Mouse (Mus musculus) kidney, postnatal 10 days (tissue): ENCODE results near the gene Sult1a1.

ENCODE experiments used
- DNase-seq: peaks from one replicate; pipeline ENCODE4 v3.0.0; 2021; ENCODE audit warnings: mixed read lengths

Gene Sult1a1

DNA sequence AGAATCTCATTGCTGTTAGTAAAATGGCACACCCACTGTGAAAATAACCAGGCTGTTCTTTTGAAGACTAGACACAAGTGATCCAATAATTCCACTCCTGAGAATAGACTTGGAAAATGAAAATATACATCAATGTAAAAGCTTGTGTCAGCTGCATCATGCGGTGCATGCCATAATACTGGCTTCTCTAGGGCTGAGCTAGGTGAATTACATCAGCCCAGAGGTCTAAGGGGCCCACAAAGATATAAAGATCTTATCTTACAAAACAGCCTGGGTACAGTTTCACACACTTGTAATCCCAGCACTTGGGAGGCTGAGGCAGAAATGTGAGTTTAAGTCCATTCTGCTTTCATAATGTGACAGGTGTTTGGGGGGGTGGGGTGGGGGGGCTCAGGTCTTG, 18.7 kb downstream of the Sult1a1 start:
- no peak for DNase-seq

GRCm38 (mm10) chr7:126655695-126656094, 20.5 kb downstream of the Sult1a1 start:
- no peak for DNase-seq

DNA sequence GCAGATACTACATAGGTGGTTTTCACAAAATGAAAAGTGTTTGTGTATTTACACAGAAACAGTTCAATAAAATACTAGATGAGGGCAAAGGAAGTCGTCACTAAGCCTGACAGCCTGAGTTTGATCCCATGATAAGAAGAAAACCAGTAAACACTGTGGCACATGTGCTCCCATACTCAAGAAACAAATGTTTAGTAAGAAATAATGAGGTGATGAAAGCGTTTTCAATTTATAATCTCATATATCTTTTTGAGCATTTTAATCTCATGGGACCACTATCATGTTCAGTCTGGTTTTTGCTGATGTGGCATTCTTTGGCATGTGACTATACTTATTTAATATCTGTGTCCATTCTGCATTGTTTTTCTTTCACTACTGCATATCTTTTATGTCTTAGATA, 22.2 kb downstream of the Sult1a1 start:
- no peak for DNase-seq

- no peak for DNase-seq
Observed at GRCm38 (mm10) chr7:126650852-126651251, 25.4 kb downstream of the Sult1a1 start.

GRCm38 (mm10) chr7:126649231-126650051, 26.8 kb downstream of the Sult1a1 start, which contains the start of gene Sgf29:
Sgf29 (plus strand) TSS chr7:126649309.
- peak; percentile 97 for DNase-seq

- no peak for DNase-seq
Observed at GRCm38 (mm10) chr7:126648486-126648885, 27.7 kb downstream of the Sult1a1 start.

DNA sequence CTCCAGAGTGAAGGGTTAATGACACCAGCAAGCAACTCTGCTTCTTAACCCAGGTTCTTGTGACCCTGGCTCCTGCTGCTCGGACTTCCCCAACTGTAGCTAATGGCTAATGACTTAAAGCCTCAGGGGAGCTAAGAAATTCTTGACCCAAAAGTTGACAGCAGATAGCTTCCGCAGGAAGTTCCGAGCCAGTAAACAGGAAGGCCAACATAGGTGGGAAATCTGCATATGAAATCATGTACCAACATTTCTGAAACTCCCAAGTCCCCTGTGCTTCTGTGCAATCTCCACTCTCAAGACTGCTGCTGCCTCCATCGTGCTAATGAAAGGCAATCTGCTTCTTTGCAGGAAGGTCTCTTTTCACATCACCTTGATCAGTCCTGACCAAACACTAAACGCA, 30.5 kb downstream of the Sult1a1 start:
- DNase-seq = peak; percentile 21

- no peak for DNase-seq
Observed at GRCm38 (mm10) chr7:126644914-126645313, 31.3 kb downstream of the Sult1a1 start.

GRCm38 (mm10) chr7:126644345-126644744, 31.9 kb downstream of the Sult1a1 start:
- no peak for DNase-seq

GRCm38 (mm10) chr7:126643244-126643617, 33.0 kb downstream of the Sult1a1 start:
- DNase-seq = peak; percentile 55

DNA sequence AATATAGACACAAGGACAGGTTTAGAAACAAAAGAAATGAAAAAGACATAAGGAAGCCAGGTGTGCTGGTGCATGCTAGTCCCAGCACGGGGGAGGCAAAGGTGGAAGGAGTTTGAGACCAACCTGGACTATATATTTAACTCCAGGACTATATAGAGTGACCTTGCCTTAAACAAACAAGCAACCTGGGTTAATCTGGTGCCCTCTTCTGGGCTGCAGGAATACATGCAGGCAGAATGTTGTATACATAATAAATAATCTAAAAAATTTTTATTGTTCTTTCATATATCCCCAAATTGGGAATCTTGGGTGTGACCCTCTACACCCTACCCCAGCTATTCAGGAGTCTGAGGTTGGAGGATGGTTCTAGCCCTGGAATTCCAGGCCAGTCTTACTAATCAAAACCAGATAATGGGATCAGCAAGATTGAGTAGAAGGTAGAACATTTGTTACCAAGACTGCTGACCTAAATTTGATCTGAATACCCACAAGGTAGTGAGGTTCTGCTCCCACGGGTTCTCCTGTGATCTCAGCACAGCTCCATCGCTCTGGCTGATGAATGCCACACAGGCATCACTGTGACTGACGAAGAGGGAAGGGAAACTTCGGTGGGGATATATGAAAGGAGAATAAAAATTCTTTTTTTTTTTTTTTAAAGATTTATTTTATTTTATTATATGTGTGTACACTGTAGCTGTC, 33.5 kb downstream of the Sult1a1 start:
- no peak for DNase-seq

DNA sequence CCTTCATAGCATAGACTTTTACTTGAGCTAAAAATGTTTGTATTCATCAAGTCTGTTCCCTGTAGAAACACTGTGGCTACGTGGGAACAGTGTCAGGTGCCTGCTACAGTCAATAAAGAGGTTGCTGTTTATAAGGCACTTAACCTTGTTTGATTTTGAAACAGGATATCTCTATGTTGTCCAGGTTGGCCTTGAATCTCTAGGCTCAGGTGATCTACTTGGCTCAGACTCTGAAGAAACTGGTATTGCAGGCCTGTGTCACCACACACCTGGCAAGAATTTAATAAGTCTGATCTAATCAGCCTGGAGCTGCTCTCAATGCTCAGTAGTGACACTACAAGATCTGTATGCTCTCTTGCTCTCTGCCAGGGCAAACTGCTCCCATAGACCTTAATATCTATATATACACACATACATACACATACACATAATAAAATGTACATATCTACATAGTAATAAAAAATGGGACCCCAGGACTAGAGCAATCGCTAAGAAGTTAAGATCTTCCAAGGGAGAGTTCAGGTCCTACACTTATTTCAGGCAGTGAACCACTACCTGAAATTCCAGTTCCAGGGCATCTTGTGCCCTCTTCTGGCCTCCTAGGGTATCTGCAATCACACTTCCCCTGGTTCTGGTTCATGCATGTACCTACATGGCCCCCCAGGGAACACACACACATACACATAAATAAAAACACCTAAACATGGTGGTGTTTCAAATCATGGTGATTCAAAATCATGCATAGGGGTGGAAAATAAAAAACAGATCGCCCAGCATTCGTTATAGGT, 39.3 kb downstream of the Sult1a1 start:
- peak; percentile 54 for DNase-seq

DNA sequence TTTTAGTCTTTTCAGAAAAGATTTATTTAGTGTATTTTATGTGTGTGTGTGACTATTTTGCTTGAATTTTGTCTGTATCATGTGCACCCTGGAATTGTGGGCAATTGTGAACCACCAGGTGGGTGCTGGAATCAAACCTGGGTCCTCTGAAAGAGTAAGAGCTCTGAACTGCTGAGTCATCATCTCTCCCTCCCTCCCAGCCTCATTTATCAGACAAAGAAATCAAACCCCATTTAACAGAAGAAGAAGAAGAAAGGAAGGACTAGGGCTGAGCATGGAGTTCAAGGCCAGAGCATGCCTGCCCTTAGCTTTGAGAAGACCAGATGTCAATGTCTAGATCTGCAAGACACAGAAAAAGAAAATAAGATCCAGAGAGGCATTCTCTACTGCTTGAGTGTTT, 40.9 kb downstream of the Sult1a1 start:
- no peak for DNase-seq

DNA sequence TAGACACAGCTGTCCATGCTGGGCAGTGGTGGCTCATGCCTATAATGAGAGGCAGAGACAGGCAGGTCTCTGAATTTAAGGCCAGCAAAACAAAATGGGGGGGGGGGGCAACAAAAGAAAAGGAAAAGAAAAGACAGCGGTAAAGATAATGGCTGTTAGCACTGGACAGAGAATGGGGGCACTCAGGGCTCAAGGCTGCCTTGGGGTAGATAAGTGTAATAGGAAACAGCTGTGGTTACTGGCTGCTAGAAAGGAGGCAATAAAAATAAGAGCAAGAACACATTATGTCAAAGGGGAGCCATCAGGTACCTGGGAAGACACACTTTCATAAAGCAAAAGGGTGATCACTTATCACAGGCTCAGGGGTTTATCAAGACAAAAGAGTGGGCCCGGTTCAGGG, 43.8 kb downstream of the Sult1a1 start:
- DNase-seq = no peak

DNA sequence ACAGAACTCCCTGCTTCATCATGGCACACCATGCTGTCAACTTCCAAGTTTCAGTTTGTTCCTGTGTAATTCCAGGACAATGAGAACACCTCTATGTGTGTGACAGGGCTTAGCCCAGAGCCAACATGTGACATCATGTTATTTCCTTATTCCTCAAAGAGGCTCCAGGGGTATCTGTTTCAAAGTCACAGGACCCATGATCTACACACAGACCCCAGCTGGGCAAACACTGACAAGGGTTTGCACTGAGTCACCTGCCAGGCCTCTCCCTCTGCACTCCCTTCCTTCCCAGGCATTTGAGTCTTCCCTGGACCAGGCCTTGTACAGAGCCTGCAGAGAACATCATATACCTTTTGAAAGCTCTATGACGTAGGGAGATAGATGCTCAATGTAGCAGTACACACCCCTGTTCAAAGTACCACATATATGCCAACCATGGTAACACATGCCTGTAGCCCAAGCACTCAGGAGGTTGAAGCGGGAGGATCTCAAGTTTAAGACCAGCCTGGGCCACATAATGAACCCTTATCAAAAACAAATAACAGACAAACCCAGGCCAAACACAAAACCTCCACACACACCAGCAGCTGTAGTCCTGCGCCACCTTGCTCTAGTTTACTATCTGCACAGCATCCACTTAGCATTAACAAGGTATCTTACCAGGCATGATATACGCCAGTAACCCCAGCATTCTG, 45.3 kb downstream of the Sult1a1 start, which contains the start of gene Nupr1:
Nupr1 (minus strand) TSS at position 38 of the 695 bp plus-strand sequence.
- no peak for DNase-seq

DNA sequence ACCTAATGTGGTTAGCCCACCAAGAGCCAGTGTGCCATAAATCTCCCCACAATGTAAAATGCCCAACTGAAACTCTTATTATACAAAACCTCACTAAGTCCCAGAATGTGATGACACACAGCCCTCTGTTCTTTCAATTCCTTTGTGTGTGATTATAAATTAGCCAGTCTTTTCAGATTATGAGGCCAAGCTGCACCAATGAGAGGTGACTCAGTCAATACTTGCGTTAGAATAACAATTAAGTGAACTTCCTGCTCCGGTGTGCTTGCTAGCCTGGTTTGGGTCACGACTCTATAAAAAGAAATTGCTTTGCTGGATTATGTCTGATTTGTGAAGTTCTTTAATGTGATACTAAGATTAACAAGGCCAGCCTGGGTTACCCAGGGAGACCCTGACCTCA, 46.3 kb downstream of the Sult1a1 start:
- DNase-seq = no peak

DNA sequence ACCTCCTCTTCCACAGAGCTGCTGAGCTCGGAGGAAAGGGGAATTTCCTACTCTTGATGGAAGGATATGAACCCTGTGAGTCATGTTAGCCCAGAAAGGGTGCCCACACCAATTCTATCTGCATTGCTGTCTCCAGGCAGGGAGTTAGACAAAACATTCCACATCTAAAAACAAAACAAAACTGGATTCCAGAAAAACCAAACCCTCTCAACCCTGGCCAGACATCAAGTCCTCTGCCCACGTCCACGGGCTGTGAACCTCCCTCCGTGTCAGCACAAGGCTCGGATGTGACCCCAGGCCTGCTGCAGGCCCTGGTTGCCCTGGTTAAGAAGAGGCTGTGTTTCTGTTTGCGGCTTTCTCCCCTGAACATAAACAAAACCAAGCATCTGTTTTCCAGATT, 48.1 kb downstream of the Sult1a1 start:
- peak; percentile 49 for DNase-seq

DNA sequence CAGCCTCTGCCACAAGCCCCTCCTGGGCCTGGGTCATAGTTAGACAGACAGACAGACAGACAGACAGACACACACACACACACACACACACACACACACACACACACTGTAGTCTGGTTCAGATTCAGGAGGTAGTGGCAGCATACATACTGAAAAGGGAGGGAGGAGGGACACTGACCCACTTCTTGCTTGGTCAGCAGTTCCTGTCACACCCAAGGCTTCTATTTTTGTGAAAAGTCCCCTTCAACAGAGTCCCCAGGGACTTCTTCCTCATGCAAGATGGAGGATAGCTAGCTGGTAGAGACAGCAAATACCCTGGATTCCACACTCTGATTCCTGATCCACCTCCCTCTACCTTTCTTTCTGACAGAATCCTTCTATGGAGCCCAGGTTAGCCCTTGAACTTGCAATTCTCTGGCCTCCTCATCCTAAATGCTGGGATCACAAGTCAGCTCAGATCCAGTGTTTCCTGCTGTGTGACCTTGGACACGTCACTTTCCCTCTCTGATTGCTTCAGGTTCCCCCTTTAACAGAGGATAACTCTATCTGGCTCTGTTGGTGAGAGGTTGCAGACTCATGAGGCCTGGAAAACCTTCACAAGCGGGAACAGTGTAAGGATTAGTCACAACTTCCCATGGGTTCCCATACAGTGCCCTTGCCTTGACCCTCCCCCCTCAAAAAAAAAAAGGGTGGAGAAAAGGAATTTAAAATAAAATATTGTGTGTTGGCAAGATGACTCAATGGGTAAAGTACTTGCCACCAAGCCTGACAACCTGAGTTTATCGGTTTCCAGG, 50.2 kb downstream of the Sult1a1 start:
- no peak for DNase-seq

GRCm38 (mm10) chr7:126625369-126625768, 50.9 kb downstream of the Sult1a1 start:
- DNase-seq = peak; percentile 73

- peak; percentile 26 for DNase-seq
Observed at GRCm38 (mm10) chr7:126624774-126625173, 51.5 kb downstream of the Sult1a1 start.

DNA sequence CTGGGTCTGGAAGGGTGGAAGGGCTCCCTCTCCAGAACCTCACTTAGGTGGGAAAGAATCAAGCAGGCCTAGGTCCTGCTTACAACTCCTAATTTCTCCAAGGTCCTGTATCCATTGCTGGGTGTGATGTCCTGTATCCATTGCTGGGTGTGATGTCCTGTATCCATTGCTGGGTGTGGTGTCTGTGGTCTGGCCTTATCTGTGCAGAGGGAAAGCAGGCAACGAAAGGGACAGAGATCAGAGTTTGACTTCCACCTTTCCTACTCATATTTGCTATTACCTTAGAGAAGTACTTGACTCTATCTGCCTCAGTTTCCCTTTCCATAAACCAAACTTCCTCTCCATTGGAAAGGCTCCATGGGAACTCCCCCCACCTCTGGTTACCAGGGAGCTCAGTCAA, 52.9 kb downstream of the Sult1a1 start:
- no peak for DNase-seq
